Mouse (Mus musculus) macrophage (primary cell): ENCODE results near the gene Rasa1. TPM values are rescaled to one million over a fixed set of nuclear protein-coding genes. Genes with fewer than 3 reads are reported as not detected.

Source experiments
- H3K27ac ChIP-seq: fragments of 350-480 bp; formaldehyde crosslinking; 2 replicates; pipeline ENCODE4 v1.9.0; 2021
- H3K36me3 ChIP-seq: fragments of 350-480 bp; formaldehyde crosslinking; 2 replicates; pipeline ENCODE4 v1.9.0; 2021; ENCODE audit errors: inconsistent target
- H3K4me3 ChIP-seq: fragments of 350-480 bp; formaldehyde crosslinking; 2 replicates; pipeline ENCODE4 v1.9.0; 2021; ENCODE audit errors: inconsistent target
- H3K79me2 ChIP-seq: fragments of 350-480 bp; formaldehyde crosslinking; 2 replicates; pipeline ENCODE4 v1.9.0; 2021; ENCODE audit errors: inconsistent target
- WGBS: methylation state at CpG from one replicate; pipeline ENCODE4 v1.1.7; 2026; ENCODE audit warnings: inconsistent platforms; ENCODE audit not compliant: missing documents; 5-methylcytosine and 5-hydroxymethylcytosine counted together
- polyA plus RNA-seq: library from polyadenylated mRNA; stranded (reverse); fragments of 250-400 nt; gene quantifications from 3 replicates; pipeline ENCODE4 v1.2.4, GENCODE M21; 2018; ENCODE audit warnings: inconsistent platforms

The Rasa1 gene
- polyA plus RNA-seq, 1 experiment from 2014 or later: 53.8 TPM

- 87% methylated on average over 6 of the region's 6 CpGs for WGBS
- no peak overlapping the region for H3K4me3 ChIP-seq
- H3K36me3 ChIP-seq: peaks cover 29% of the 10 kb centered on the region; the same call in 1 of the 2 replicates
- H3K27ac ChIP-seq: no peak overlapping the region
- H3K79me2 ChIP-seq: no peaks in the 10 kb centered on the region
Measured at GRCm38 (mm10) chr13:85208656-85209055, 80.3 kb downstream of the Rasa1 start.

GRCm38 (mm10) chr13:85207493-85207892 lies 81.4 kb downstream of the Rasa1 start:
- 64% methylated on average over 2 of the region's 2 CpGs for WGBS
- Histone ChIP-seq H3K79me2 (no peaks in the 10 kb centered on the region), H3K36me3 (peaks cover 20% of the 10 kb centered on the region; the same call in 1 of the 2 replicates), H3K27ac (no peak overlapping the region), H3K4me3 (no peak overlapping the region)

- 92% methylated on average over 2 of the region's 2 CpGs for WGBS
- H3K79me2 ChIP-seq: peaks cover 54% of the 10 kb centered on the region
- H3K4me3 ChIP-seq: no peak overlapping the region
- H3K27ac ChIP-seq: no peak overlapping the region
- H3K36me3 ChIP-seq: peaks cover 6% of the 10 kb centered on the region; the same call in 1 of the 2 replicates
Measured at GRCm38 (mm10) chr13:85191253-85191652, 97.7 kb downstream of the Rasa1 start.

- H3K27ac ChIP-seq: peak overlapping the region; percentile 48
Measured at GRCm38 (mm10) chr13:85189644-85190121, 99.2 kb downstream of the Rasa1 start.

GRCm38 (mm10) chr13:85188903-85189643 lies 99.9 kb downstream of the Rasa1 start, which contains the start of gene Ccnh:
Gene Ccnh (plus strand): TSS chr13:85189408.
- under 1% methylated on average over 43 of the region's 44 CpGs for WGBS
- Histone ChIP-seq H3K36me3 (peaks cover 6% of the 10 kb centered on the region; the same call in 1 of the 2 replicates), H3K27ac (peak within 1 kb of the TSS; percentile 48), H3K4me3 (peak within 1 kb of the TSS; percentile 81), H3K79me2 (peaks cover 36% of the 10 kb centered on the region)

More at GRCm38 (mm10) chr13:85189644-85190121, 99.2 kb downstream of the Rasa1 start:
- H3K36me3 ChIP-seq: peaks cover 6% of the 10 kb centered on the region; the same call in 1 of the 2 replicates
- peak overlapping the region; percentile 81 for H3K4me3 ChIP-seq
- 2% methylated on average over 17 of the region's 17 CpGs for WGBS
- H3K79me2 ChIP-seq: peaks cover 42% of the 10 kb centered on the region

Other genes with a start within 250 kb of the Rasa1 start
- gene Ccnh, start 99.7 kb downstream of the Rasa1 start, polyA plus RNA-seq: 18.4 to 28.4 TPM (median 28.4 TPM) in 3 replicates